Mouse (Mus musculus): Measurements from ENCODE around the gene Tstd3.
"Not testable (repeated sequence)": the region's sequence is repeated elsewhere in the genome, so short reads cannot be mapped to it uniquely, and the experiment has no call there.

- not testable (repeated sequence) for TF ChIP-seq POLR2A (IDR thresholded peaks at IDR 0.05; ENCODE audit: extremely low read depth, insufficient read depth, low read length); CTCF (IDR thresholded peaks at IDR 0.05; ENCODE audit: low read depth, low read length)
Observed at GRCm38 (mm10) chr4:21744142-21744541, 22.9 kb downstream of the Tstd3 start.
